Mouse (Mus musculus): ENCODE data around the gene Ctsk.

DNA sequence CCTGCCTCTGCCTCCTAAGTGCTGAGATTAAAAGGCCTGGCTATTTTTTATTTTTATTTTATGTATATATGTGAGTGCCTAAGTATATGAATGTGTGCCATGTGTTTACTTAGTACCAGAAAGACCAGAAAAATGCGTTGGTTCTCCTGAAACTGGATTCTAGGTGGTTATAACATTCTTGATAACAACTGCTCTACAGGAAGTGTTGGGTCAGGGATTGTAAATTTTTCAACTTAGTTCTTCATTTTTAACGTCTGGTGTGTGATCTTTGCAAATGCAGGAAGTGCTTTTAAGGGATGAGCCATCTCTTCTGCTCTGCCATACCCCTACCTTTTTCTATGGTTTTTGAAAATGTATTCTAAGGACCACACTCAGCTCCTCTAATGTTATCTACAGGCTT is 12.6 kb upstream of the Ctsk start:
- TF ChIP-seq POLR2A (IDR thresholded peaks at IDR 0.05; ENCODE audit: insufficient read length, low read depth) (no peak), MAX (IDR thresholded peaks at IDR 0.05; ENCODE audit: low read depth) (no peak), E2F4 (IDR thresholded peaks at IDR 0.05; ENCODE audit: insufficient read depth) (no peak), USF1 (IDR thresholded peaks at IDR 0.05; ENCODE audit: low read depth) (no peak), POLR2AphosphoS2 (IDR thresholded peaks at IDR 0.05; ENCODE audit: insufficient read length, low read depth) (no peak), TCF12 (IDR thresholded peaks at IDR 0.05; ENCODE audit: insufficient read depth, poor library complexity, severe bottlenecking) (no peak), MYOG (IDR thresholded peaks at IDR 0.05; ENCODE audit: control insufficient read depth in 1 of 3, insufficient read depth in 1 of 3, insufficient read length in 2 of 3, low read depth in 2 of 3) (no peak), CEBPB (IDR thresholded peaks at IDR 0.05; ENCODE audit: insufficient read depth, poor library complexity, severe bottlenecking) (no peak)
